ENCODE assay signal across 18 mouse cellular contexts in the genomic region with DNA sequence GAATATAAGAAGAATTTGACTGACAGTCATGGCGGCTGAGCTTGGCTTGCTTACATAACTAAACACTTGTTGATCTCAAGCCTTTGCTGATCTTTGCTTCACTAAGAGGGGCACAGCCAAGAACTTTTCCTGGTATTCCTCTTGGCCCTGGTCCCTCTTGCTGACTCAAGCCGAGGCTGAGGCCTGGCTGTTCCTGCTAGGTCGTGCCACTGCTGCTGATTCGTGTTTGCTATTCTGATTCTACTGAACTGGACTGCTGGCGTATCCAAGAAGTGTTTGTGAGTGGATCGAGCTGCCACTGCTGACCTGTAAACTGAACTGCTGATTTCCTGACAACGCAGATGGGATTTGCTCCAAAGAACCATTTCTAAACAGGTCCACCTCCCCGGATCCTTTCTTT. TPM values are rescaled to one million over a fixed set of nuclear protein-coding genes. Genes with fewer than 3 reads are reported as not detected.
DNase-seq lines count a peak whose midpoint lies in the region; ATAC-seq and TF ChIP-seq lines count a peak whose summit lies in the region.
"Had no signal": no experiment of that assay in that cellular context is flagged by ENCODE, and none has a peak within 500 bp of the region (broad histone marks: within the 10 kb centered on the region; RNA-seq: fewer than 3 reads in every experiment).

No protein-coding gene starts in this region.

- no peak overlapping the region for H3K4me2 ChIP-seq in midbrain, embryonic 15.5 days
- H3K4me2 ChIP-seq: heart, embryonic 13.5 days had no signal

- H3K9ac ChIP-seq in midbrain, embryonic 15.5 days = no peak overlapping the region
- H3K9ac ChIP-seq: heart, embryonic 13.5 days; liver, postnatal 0 days had no signal

- peak overlapping the region; percentile 58 for H3K27ac ChIP-seq in gastrocnemius, adult 2 months
- no peak overlapping the region for H3K27ac ChIP-seq in midbrain, embryonic 15.5 days
- H3K27ac ChIP-seq: heart, embryonic 13.5 days; midbrain, embryonic 10.5 days had no signal

- TF ChIP-seq CTCF in gastrocnemius, adult 2 months (IDR thresholded peaks at IDR 0.05) = no peak

- no peak for ATAC-seq in midbrain, embryonic 15.5 days (replicated peaks)
- ATAC-seq: forebrain, embryonic 14.5 days; liver, postnatal 0 days; Patski had no signal

- DNase-seq in gastrocnemius, adult 2 months = no peak
- no peak for DNase-seq in gastrocnemius, postnatal 36 days
- DNase-seq in 3T3-L1 (ENCODE audit: low read depth, low spot score) = peak; percentile 51
- DNase-seq in kidney, postnatal 36 days = peak; percentile 60 to 69
- peak; percentile 64 for DNase-seq in lung, postnatal 14 days
- DNase-seq in thymus, postnatal 4 days = no peak
- DNase-seq: B cell, adult 2 months; cerebellum, adult 11-12 months; cerebellum, postnatal 25 days; heart, postnatal 4 days; liver, postnatal 0 days; right cerebral cortex, postnatal 25 days; thymus, postnatal 14 days had no signal

- 90% methylated on average over 8 of the region's 8 CpGs for WGBS in midbrain, embryonic 15.5 days

- intact Hi-C loops in gastrocnemius, adult 2 months (cut with DNase I) = no loop called here
- intact Hi-C loops in gastrocnemius, postnatal 36 days (cut with DNase I) = no loop called here

- no peaks in the 10 kb centered on the region for H3K36me3 ChIP-seq in midbrain, embryonic 15.5 days (replicated peaks)
- H3K36me3 ChIP-seq: heart, embryonic 13.5 days; midbrain, embryonic 10.5 days had no signal

- no peak overlapping the region for H3K4me3 ChIP-seq in gastrocnemius, adult 2 months
- H3K4me3 ChIP-seq in midbrain, embryonic 15.5 days = no peak overlapping the region
- H3K4me3 ChIP-seq: heart, embryonic 13.5 days; midbrain, embryonic 10.5 days had no signal

- H3K27me3 ChIP-seq in midbrain, embryonic 15.5 days (replicated peaks) = no peaks in the 10 kb centered on the region
- H3K27me3 ChIP-seq: heart, embryonic 13.5 days; Patski had no signal

- peaks cover 29% of the 10 kb centered on the region for H3K4me1 ChIP-seq in midbrain, embryonic 15.5 days

- no peaks in the 10 kb centered on the region for H3K9me3 ChIP-seq in midbrain, embryonic 15.5 days
- H3K9me3 ChIP-seq: heart, embryonic 13.5 days; midbrain, embryonic 10.5 days had no signal

RNA-seq across cellular contexts. Expression of a gene that starts 57.2 kb away (rescaled TPM):
- 10 to 100 TPM; 28.6 to 81.6 TPM for total RNA-seq in gastrocnemius, adult 2 months (2021)
- total RNA-seq in gastrocnemius, postnatal 36 days (2021) = 10 to 100 TPM; 26.5 to 30.1 TPM
- 9.7 and 10.0 TPM in 2 replicates for polyA plus RNA-seq in midbrain, embryonic 15.5 days (2015; fragmentation: Nextera tagmentation; extraction: Ambion mirVana)

Comparison
In these comparisons a context has a peak if more than half of its experiments do, and no peak if none do; other contexts are left out.
1. DNase-seq: peak in 3T3-L1 (single experiment), kidney, postnatal 36 days (2 of 2) and lung, postnatal 14 days (single experiment); none in gastrocnemius, adult 2 months (single experiment), gastrocnemius, postnatal 36 days (0 of 2) and thymus, postnatal 4 days (single experiment).